Mouse (Mus musculus): Measurements from ENCODE around the gene Olfr273. TPM values are rescaled to one million over a fixed set of nuclear protein-coding genes. Genes with fewer than 3 reads are reported as not detected.
"Not testable (repeated sequence)": the region's sequence is repeated elsewhere in the genome, so short reads cannot be mapped to it uniquely, and the experiment has no call there.

Gene Olfr273
- total RNA-seq (2021), result not detected

- no peak for DNase-seq
Observed at GRCm38 (mm10) chr4:52859136-52859535, at the start of gene Olfr273. Olfr273 (minus strand) TSS chr4:52859236.

- DNase-seq, result no peak
Observed at GRCm38 (mm10) chr4:52864156-52864555, 5.1 kb upstream of the Olfr273 start.

GRCm38 (mm10) chr4:52849672-52850071 is 9.4 kb downstream of the Olfr273 start:
- no peak for DNase-seq

GRCm38 (mm10) chr4:52849039-52849635 is 9.9 kb downstream of the Olfr273 start:
- DNase-seq, result no peak

GRCm38 (mm10) chr4:52845411-52845810 is 13.6 kb downstream of the Olfr273 start:
- not testable (repeated sequence) for DNase-seq

- DNase-seq, result no peak
Observed at GRCm38 (mm10) chr4:52821375-52821774, 37.7 kb downstream of the Olfr273 start.

- no peak for DNase-seq
Observed at GRCm38 (mm10) chr4:52814304-52814703, 44.7 kb downstream of the Olfr273 start, which contains the start of gene Olfr275. Olfr275 (plus strand) TSS chr4:52814604.

- DNase-seq, result no peak
Observed at GRCm38 (mm10) chr4:52811871-52812270, 47.2 kb downstream of the Olfr273 start.

Other genes starting within 250 kb of the Olfr273 start
- gene Olfr275, start 44.6 kb downstream of the Olfr273 start, total RNA-seq (2021), result not detected
- gene Olfr272, start 59.9 kb upstream of the Olfr273 start, total RNA-seq (2021), result not detected
- not detected for gene Olfr270, start 105.3 kb upstream of the Olfr273 start, total RNA-seq (2021)
- gene Nipsnap3a, start 130.0 kb upstream of the Olfr273 start, total RNA-seq (2021), result not detected
- 10 to 100 TPM; 24.0 to 26.4 TPM for gene Nipsnap3b, start 152.6 kb upstream of the Olfr273 start, total RNA-seq (2021)